Mouse (Mus musculus) MEL-GATA-1-ER (cell line): ENCODE measurements around the gene Clcn5.

Experiments used
- DNase-seq: peaks from one replicate; pipeline ENCODE4 v3.0.0-alpha.2; 2012; ENCODE audit warnings: low read depth; ENCODE audit errors: extremely low read depth

Clcn5 gene

DNA sequence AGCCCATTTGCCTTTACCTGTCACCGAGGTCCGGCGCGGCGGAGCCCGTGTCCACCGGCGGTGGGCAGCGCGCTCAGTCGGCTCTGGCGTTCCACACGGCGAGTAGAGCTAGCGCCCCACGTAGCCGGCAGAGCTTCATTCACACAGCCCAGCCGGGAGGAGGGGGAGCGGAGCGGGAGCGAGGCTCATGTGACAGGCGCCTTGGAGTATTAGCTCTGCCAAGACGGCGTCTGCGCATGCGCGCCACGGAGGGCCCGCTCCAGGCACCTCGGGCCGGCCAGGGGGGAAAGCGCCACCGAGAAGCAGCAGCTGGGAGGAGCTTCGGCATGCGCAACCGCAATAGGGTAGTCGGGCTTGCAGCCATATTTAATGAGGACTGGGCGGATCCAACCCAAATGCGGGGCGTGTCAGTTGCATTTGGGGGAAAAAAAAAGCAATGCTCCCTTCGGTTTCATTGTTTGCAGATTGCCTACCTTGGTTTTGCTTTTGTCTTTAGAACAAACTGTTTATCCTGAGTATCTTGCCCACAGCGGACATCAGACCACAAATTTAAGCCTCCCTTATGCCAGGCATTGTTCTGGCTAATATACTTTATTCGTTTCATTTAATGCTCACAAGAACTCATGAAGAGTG, at the start of gene Clcn5:
Clcn5 (minus strand) TSS at position 270 of the 633 bp plus-strand sequence.
- DNase-seq: peak; percentile 90

DNA sequence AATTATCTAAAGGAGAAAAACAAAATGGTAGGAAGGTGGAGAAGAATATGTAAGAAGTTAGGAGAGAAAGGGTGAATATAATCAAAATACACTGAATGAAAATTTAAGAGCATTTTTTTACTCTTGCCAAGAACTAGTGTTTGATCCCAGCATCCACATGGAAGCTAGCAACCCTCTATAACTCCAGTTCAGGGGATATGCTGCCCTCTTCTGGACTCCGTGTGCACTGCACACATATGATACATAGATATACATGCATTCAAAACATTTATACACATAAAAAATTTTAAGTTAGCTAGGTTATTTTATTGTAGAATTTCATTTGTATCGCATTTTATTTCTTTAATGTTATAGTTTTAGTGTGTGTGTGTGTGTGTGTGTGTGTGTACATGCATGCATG, 6.3 kb upstream of the Clcn5 start:
- peak; percentile 43 for DNase-seq

DNA sequence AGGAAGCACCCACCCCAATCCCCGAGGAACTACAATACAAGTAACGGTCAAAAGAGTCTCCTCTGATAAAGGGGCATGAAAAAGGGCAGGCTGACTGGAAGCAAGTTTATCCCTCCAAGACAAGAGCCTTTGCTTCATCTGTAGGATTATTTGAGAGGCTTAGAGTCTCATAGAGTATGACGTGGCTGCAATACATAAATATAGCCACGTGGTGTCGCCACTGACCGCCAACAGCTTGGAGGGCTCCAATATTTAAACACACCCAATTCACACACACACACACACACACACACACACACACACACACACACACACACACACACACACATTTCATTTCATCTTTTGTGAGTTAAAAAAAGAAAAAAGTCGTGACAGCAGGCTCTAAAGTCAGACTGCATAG, 3.1 kb upstream of the Clcn5 start:
- peak; percentile 44 for DNase-seq

DNA sequence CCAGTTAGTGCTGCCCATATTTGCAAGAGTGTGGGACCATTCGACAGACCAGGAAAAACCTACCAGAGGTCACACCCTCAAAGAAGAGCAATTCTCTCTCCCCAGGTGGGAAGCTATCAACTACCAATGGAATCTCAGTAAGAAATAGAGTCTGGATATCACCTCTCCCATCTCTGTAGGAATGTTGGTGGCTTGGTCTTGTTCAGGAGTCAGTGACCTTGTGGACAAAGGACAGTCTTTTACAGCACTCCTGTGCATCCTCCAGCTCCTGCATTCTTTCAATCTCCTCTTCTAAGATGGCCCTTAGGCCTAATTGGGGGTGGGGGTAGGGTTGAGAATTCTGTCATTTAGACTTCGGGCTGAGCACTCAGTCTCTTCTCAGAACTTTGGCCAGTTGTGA, 1.4 kb upstream of the Clcn5 start:
- no peak for DNase-seq

DNA sequence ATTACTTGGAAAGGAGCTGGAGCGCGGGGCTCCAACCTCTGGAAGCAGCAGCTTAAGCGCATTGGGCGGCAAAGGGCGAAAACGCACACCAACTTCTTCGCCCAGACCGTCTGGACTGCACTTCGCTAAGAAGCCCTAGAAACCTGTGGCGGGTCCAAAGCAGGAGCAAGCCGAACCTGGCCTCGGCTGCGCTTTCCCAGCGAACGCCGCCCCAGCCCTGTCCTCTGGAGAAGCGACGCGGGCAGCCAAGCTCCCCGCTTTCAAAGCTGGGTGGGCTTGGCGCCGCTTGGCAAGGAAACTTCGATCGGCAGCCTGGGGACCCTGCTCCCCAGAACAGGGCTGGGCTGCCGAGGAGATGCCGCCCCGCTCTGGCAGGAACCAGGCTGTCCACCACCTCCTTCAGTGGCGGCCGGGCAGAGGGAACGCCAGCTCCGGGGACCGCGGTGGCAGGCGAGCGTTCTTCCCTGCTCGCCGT, 570 bp downstream of the Clcn5 start:
- no peak for DNase-seq

DNA sequence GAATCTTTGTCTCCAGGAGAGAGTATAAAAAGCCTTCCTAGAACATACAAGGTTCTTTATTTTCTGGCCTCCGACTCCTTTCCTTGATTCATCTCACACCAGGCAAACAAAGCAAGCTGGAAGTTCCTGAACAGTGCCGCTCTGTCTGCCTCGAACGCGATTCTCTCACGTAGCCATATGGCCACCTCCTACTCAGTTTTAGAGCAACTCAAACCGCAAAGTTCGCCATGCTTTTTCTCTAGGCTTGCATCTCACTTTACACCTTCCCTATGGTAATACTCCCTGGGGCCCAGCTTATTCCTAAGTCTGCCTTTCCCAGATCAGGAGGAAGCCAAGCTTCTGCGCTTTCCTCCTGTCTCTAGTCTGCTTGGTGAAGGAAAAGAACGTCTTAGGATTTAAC, 4.0 kb downstream of the Clcn5 start:
- DNase-seq: no peak

DNA sequence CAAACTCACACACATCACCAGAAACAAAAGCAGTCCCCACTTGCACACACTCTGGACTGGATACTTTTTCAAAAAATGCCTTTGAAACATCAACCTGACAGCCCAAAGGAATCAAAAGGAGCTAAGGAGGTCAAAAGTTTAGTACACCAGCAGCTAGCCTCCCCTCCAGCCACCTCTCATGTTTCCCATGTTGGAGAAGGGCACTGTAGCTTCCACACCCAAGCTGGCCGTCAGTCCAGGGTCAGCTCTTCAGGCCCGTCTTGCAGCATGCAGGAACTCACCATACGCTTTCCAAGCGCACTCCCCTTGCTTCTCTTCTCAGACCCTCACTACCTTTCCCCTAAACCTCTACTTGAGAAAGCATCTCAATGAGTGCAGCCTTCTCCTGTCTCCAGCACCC, 4.5 kb downstream of the Clcn5 start:
- no peak for DNase-seq

DNA sequence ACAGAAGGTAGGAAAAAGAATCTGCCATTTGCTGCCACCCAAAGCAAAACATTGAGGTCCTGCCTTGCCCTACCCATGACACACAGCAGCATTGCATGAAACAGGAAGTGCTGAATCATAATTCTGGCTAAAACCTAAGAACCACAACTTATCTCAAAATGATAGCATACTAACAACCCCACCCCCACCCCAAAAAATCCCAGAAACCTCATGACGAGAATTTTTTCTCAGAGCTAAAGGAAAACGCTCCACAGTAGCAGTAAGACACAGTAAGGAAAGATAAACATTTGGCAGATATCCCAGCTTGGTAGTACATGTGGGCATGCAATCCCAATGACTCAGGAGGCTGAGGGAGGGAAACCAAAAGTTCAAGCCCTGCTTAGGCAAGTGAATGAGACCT, 10.9 kb downstream of the Clcn5 start:
- peak; percentile 64 for DNase-seq

DNA sequence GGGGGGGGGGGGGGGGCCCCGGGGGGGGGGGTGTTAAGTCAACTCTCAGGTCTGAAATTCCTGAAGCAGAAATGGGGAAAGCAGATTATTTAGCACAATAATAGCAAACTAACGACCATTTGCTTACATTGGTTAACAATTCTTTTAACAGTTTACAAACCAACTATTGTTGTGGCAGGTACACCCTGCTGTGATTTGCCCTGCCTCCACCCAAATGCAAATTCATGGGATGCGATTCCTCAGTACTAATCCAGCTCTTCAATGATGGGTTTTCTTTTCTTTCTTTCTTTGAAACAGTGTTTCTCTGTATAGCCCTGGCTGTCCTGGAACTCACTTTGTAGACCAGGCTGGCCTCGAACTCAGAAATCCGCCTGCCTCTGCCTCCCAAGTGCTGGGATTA, 12.3 kb downstream of the Clcn5 start:
- no peak for DNase-seq

DNA sequence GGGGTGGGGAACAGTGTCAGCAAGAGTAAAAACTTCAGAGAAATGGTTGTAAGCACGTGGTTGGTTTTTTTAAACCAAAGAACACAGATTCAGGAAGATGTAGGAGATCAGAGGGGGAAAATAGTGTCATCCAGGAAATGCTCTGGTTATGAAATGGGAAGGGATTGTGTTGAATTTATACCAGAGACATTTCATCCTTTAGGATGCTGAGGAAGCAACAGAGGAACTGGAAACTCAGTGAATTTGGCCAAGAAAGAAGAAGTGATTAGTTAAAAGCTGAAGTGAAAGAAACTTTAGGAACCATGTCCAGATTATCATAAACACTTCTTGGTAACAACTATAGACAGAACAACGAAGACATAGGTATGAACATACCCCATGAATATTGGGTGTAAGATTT, 26.2 kb downstream of the Clcn5 start:
- DNase-seq: no peak

DNA sequence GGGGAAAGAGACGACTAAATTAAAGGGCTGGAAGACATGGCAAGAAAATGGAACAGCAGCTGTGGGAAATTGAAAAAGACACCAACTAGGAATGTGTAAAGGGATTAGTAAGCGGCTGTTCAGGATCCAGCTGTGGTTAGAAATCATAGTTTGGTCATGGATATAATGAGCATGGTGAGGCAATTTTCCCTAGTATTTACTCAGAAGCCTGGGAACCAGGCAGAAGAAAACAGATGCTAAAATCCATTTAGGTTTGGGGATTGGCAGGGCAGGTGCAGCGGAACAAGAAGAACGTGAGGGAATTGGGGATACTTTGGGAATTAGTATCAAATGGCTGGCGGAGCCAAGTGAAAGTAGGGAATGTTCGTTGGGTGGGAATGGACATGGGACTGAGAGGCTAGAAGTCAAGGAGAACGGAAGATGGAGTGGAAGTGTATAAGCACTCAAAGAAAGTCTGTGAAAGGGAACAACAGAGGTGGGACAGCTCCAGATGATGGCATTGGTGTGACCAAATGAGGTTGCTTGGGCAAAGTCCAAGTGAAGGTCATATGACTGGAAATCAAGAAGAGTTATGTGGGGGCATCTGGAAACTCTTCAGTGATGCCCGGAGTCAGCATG, 26.9 kb downstream of the Clcn5 start:
- DNase-seq: no peak

DNA sequence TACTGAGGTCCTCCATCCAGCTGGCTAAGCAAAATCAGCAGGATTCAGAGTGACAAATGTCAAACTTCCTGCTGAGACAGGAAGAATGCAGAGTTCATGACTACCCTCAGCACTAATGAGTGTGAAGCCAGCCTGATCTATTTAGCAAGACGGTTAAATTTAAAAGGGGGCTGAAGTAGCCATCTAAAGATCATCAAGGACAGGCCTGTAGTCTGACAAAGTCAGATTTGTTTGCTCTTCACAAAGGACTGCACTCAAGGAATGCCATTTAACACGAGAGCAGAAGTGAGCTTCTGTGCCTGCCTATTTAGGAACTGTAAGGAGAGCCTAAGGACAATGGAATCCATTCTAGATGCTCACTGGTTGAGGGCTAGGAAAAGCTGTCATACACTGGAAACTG, 30.2 kb downstream of the Clcn5 start:
- no peak for DNase-seq

DNA sequence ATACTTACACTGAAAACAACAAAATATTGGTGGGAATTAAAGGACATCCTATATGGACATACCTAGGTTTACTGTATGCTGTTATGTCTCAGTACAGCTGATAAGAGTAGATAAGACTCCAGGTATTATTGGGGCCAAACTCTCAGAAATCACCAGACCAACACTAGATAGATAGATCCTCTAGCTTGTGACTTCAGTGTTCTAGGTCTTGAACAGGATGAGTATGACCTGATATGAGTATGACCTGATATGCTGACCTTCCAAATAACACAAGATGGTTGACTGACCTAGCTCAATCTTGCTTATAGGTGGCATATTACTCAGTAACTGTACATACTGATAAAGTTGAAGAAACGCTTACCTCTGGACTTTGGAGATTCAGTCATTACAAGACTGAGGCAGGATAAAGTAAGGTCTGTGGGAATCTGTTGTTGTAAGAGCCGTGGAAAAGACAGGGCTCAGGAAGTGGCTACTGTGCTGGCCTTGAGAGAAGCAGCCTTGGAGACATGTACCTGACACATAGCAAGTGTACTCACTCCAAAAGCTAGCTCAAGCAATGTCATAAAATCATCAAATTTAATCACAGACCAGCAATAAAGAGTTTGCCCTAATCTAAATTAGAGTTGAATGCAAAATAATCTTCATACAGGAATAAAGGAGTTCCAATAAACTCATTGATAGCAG, 32.0 kb downstream of the Clcn5 start:
- no peak for DNase-seq

DNA sequence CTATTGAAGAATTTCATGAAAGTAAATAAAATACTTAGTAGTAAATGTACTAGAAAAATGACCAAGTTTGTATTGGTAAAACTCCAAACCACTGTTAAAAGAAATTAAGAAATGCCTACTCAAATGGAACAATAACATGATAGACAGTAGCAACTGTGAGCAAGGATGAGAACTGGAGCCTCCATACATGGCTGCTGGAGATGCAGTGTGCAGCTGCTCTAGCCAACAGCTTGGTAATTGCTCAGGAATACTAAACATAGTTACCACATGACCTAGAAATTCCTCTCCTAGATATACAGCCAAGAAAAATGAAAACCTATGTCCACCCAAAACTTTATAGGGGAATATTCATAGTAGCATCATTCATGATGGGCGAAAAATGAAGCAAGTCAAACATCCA, 36.5 kb downstream of the Clcn5 start:
- no peak for DNase-seq

DNA sequence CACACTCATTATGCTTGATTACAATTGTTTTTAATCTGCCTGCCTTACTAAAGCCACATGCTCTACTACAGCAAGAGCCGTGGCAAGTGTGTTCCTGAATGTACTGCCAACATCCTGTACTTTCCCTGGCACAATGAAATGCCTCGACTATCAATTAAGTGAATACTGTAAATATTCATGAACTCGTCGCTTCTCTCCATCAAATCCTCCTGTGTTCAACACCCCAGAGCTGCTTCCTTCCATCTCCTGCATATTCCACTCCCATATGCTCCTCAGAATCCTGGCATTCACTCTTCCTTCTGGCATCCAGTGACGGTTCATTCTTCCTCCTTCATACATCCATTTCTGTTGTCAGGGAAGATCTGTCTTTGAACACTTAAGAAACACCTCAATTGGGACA, 39.4 kb downstream of the Clcn5 start:
- no peak for DNase-seq

DNA sequence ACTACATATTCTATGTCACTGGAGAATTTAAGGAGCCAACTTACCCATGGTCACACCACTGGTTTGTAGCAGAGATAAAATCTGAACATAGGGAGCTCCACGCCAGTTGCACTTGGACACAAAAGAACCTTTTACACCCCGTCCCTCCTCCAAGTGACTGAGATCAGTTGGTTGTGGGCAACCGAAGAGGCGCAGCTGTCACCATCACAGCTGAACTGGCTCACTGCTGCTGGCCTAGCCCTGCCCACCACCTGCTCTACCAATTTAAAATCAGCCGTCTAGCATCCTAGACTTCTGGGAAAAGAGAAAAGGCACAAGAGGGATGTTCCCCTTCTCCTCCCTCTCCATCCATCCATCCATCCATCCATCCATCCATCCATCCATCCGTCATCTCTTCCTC, 42.6 kb downstream of the Clcn5 start:
- DNase-seq: no peak

DNA sequence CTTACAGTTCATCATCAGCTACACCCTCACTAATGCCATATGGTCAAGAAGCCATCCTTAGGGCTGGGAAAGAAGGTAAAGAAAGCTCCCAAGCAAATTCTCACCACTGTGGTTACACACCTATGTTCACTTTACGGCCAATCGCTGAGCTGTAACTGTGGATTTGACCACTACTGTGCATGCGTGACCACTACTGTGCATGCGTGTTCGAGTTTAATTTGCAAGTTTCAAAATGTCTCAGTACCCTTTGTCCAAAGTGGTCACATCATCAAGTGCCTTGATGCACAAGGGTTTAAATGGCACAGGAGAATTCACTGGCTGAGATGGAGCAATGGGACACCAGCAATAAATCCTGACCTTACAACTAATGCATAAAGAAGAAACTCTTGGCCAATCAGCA, 58.0 kb downstream of the Clcn5 start:
- no peak for DNase-seq

DNA sequence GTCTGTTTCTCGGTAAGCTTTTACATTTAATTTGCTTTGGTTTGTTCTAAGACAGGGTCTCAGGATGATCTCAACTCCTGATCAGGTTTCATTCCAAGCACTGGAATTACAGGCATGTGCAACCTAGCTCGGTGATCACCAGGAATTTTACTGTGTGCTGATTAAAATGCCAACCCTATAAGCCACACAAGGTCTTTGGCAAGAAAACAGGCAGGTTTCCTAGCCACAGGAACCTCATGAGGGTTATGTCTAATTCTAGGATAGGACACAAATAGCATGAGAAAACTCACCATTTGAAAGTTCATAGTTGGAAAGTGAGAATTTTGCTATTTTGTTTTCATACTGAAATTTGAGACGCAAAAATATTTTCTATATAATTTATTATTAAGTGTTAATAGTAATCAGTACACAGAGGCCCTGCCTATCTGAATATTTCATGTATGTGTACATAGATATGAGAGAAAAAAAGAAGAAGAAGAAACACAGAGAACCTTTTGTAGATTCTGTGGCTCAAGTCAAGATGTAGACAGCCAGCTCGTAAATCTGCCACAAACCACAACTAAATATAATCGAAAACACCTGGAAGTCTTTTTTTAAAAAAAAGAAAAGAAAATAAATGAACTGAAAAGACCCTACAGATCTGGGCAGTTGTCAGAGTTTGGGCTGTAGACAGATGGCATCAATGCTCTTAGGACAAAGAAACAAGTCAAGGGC, 58.6 kb downstream of the Clcn5 start:
- no peak for DNase-seq

DNA sequence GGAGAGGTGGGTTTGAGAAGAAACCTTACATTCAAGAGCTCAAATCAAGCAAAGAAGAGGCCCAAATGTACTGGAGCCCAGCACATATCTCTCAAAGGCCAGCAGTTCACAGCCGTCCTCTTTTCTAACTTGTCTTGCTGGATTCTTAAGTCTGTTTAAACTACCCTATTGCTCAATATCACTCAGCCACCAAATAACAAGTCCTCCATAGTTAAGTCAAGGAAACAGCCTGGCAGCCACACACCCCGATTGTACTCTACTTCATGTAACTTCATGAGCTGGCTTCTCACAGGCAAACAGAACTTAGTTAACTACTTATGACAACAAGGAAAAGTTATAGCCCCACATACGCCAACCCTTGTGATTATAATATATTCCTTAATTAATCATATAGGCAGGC, 59.4 kb downstream of the Clcn5 start:
- DNase-seq: no peak

DNA sequence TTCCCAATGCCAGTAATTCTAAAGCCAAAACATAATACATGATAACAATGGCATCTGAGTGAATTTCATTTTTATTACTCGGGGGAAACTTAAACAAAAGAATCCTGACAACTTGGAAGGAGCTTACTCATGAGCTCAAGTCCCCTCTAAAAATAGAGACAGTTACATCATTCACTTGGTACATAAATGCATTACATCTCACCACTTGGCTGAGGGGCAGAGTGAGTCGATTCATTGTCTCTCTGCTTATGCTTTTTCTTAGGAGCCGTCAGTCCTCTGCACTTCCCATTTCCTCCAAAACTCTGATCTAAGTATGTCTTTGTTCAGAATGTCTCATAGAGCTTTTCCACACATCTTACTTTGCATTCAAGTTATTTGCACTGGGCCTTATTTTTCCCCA, 63.1 kb downstream of the Clcn5 start:
- DNase-seq: no peak

DNA sequence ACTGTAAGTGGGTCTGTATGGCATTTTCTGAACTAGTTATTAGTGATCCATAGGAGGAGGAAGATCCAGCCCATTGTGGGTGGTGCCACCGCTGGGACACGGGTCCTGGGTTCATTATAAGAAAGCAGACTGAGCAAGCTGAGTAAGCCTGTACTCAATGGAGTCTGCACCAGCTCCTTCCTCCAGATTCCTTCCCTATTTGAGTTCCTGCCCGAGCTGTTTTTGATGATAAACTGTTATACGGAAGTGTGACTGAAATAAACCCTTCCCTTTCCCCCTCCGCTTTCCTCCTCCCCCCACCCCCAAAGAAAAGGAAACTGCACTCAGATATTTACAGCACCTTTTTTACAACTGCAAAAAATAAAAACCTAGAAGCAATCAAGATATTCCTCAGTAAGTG, 115.1 kb downstream of the Clcn5 start:
- peak; percentile 68 for DNase-seq

DNA sequence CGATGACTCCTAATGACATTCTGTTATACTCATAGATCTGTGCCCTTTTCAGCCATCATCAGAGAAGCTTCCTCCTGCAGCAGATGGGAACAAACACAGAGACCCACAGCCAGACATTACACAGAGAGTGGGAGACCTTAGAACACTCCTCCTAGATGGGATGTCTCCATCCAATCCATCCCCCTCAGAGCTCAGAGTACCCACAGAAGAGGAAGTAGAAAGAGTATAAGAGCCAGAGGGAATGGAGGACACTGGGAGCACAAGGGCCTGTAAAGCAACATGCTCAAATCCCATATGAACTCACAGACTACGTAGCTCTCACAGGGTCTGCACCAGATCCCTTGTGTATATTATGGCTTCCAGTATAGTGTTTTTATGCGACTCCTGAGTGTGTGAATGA, 115.6 kb downstream of the Clcn5 start:
- DNase-seq: no peak
